Mouse (Mus musculus): Measurements from ENCODE around the gene Rbm7. TPM values are rescaled to one million over a fixed set of nuclear protein-coding genes. Genes with fewer than 3 reads are reported as not detected.
"Not testable (repeated sequence)": the region's sequence is repeated elsewhere in the genome, so short reads cannot be mapped to it uniquely, and the experiment has no call there.

Gene Rbm7
- polyA plus RNA-seq, 1 experiment from 2014 or later, result 126 TPM

DNA sequence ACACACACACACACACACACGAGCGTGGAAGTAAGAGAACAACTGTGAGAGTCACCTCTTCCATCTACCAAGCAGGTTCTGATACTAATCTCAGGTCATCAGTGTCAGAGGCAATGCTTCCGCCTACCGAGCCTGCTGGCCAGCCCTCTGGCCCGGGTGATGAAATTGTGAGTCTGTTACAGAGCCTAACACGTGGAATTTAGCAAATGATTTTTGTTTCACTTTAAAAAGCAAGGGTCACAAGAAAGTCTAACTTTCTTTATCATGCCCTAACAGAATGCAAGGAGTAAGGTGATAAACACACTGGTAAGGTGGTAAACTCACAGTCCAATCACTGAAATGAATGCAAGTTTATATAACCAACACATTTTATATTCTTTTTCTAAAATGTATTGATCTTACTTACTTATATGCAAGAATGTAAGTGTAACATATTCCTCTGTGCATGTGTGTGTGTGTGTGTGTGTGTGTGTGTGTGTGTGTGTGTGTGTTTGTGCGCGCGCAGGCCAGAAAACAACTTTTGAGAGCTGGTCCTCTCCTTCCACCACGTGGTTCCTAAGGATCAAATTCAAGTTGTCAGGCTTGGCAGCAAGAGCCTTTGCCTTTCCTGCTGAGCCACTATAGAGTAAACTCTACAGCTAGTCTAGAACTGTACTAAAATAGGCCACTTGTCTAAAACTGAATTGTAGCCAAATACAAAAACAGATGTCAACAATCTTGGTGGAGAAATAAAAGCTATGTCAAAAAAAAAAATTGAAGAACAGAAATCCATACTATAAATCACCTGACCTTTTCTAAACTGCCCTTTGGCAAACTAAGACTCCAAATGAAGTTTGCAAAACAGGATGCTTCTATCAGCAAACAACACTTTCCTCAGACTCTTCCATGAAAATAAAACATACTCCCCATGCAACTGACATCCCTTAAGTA, 18.6 kb downstream of the Rbm7 start:
- no peak overlapping the region for H3K9ac ChIP-seq (ENCODE audit: low read length)
- WGBS, result 93% methylated on average over 10 of the region's 10 CpGs

DNA sequence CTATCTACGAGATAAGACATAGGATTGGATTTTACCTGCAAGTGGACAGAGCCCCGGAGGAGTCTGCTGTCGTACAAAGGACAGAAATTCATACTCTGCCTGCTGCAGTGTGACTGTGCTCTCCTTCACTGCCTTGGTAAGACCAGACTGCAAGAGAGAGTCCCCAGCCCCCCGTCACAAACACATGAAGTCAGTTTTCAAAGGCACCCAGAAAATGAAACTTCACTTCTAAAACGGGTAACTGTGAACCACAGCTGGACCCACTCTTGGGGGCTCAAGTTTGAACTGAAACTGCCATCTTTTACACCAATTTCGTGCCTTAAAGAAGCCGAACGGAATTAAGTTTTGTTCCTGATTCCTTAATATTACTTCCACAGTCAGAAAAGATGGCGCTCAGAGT, 20.7 kb downstream of the Rbm7 start:
- Histone ChIP-seq H3K4me2 (ENCODE audit: low read depth, severe bottlenecking) (no peak overlapping the region), H3K36me3 (ENCODE audit: control insufficient read depth, insufficient read depth, low read length) (peaks cover 6% of the 10 kb centered on the region; the same call in 1 of the 2 replicates), H3K9me3 (ENCODE audit: control insufficient read depth, low read length) (no peaks in the 10 kb centered on the region), H3K27ac (replicated peaks; ENCODE audit: low read depth, low read length) (no peak overlapping the region), H3K9ac (ENCODE audit: low read length) (no peak overlapping the region), H3K4me3 (ENCODE audit: low read depth, low read length) (no peak overlapping the region), H3K4me1 (ENCODE audit: control insufficient read depth, insufficient read depth, low read length) (no peaks in the 10 kb centered on the region), H3K27me3 (ENCODE audit: control insufficient read depth, insufficient read depth, low read length) (no peaks in the 10 kb centered on the region)
- no peak for DNase-seq (ENCODE audit: low spot score)
- WGBS, result 92% methylated on average over 9 of the region's 9 CpGs
- no peak for ATAC-seq (ENCODE audit: insufficient number of reproducible peaks, low FRiP score, low TSS enrichment, low read depth)

More for the DNA sequence above, 18.6 kb downstream of the Rbm7 start:
- Histone ChIP-seq H3K4me1 (ENCODE audit: control insufficient read depth, insufficient read depth, low read length) (no peaks in the 10 kb centered on the region; the same call in 1 of the 2 replicates), H3K36me3 (ENCODE audit: control insufficient read depth, insufficient read depth, low read length) (peaks cover 6% of the 10 kb centered on the region; the same call in 1 of the 2 replicates), H3K27me3 (ENCODE audit: control insufficient read depth, insufficient read depth, low read length) (no peaks in the 10 kb centered on the region), H3K4me2 (ENCODE audit: low read depth, severe bottlenecking) (no peak overlapping the region), H3K9me3 (ENCODE audit: control insufficient read depth, low read length) (no peaks in the 10 kb centered on the region), H3K4me3 (ENCODE audit: low read depth, low read length) (no peak overlapping the region), H3K27ac (replicated peaks; ENCODE audit: low read depth, low read length) (no peak overlapping the region)
- no peak for ATAC-seq (ENCODE audit: insufficient number of reproducible peaks, low FRiP score, low TSS enrichment, low read depth)
- no peak for DNase-seq (ENCODE audit: low spot score)

DNA sequence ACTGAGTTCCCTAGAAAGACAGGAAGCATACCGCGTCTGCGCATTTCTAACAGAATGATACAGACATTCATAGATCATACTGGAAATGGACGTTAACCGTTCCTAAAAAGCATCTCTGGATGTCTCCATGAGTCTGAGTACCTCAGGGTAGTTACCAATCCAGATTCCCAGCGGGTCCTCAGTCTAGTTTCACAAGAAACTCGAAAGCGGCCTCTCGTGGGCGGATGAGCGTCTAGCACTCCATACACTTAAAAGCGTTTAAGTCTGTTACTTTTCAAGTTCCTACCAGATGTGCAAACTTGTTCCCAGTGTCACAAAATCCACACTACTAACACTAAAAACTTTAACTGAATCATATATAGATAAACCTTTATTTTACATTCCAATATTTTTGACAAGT, 22.0 kb downstream of the Rbm7 start:
- Histone ChIP-seq H3K36me3 (ENCODE audit: control insufficient read depth, insufficient read depth, low read length) (peaks cover 6% of the 10 kb centered on the region; the same call in 1 of the 2 replicates), H3K27me3 (ENCODE audit: control insufficient read depth, insufficient read depth, low read length) (no peaks in the 10 kb centered on the region), H3K4me2 (ENCODE audit: low read depth, severe bottlenecking) (no peak overlapping the region), H3K9ac (ENCODE audit: low read length) (no peak overlapping the region), H3K27ac (replicated peaks; ENCODE audit: low read depth, low read length) (no peak overlapping the region), H3K4me3 (ENCODE audit: low read depth, low read length) (no peak overlapping the region), H3K9me3 (ENCODE audit: control insufficient read depth, low read length) (no peaks in the 10 kb centered on the region), H3K4me1 (ENCODE audit: control insufficient read depth, insufficient read depth, low read length) (no peaks in the 10 kb centered on the region)
- ATAC-seq (ENCODE audit: insufficient number of reproducible peaks, low FRiP score, low TSS enrichment, low read depth) (no peak), DNase-seq (ENCODE audit: low spot score) (no peak)
- WGBS, result 96% methylated on average over 12 of the region's 12 CpGs

DNA sequence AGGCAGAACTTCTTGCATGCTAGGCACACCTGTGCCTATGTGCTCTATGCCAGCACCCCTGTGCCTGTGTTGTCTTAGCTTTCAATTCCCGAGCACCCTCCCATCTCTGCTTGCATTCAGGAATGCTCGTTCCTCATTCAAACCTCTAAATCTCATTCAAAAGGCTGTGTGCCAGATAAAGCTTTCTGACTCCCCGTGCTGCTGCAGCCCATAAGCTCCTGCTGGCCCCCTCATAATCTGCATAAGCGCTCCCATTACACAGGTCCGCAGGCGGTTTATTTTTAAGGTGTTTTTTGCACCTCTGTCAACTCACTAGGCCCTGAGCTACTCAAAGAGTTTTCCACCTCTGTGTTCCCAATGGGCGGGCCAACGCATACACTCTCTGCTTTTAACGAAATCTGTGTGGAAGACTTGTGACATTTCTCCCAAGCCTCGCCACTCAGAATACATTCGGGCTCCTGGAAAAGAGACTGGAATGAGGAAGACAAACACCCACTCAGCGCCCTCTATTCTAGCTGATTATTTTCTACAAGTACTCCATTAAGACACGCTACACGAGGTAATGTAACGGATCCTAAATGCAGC, 22.6 kb downstream of the Rbm7 start:
- no peak overlapping the region for H3K27ac ChIP-seq (replicated peaks; ENCODE audit: low read depth, low read length)
- H3K4me1 ChIP-seq (ENCODE audit: control insufficient read depth, insufficient read depth, low read length), result no peaks in the 10 kb centered on the region
- ATAC-seq (ENCODE audit: insufficient number of reproducible peaks, low FRiP score, low TSS enrichment, low read depth) (no peak), DNase-seq (ENCODE audit: low spot score) (no peak)
- no peaks in the 10 kb centered on the region for H3K27me3 ChIP-seq (ENCODE audit: control insufficient read depth, insufficient read depth, low read length)
- no peak overlapping the region for H3K9ac ChIP-seq (ENCODE audit: low read length)
- no peak overlapping the region for H3K4me3 ChIP-seq (ENCODE audit: low read depth, low read length)
- H3K4me2 ChIP-seq (ENCODE audit: low read depth, severe bottlenecking), result no peak overlapping the region
- no peaks in the 10 kb centered on the region for H3K9me3 ChIP-seq (ENCODE audit: control insufficient read depth, low read length)
- peaks cover 6% of the 10 kb centered on the region; the same call in 1 of the 2 replicates for H3K36me3 ChIP-seq (ENCODE audit: control insufficient read depth, insufficient read depth, low read length)
- WGBS, result 94% methylated on average over 15 of the region's 15 CpGs

DNA sequence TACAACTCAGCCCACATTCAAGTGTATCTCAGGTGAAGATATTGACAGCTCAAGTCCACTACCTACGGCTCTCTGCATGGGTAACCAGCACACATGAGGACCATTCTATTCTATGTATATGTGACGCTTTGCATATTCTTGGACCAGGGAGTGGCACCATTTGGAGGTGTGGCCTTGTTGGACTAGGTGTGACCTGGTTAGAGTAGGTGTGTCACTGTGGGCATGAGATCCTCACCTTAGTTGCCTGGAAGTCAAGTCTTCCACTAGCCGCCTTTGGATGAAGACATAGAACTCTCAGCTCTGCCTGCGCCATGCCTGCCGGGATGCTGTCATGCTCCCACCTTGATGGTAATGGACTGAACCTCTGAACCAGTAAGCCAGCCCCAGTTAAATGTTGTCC, 27.6 kb downstream of the Rbm7 start:
- H3K36me3 ChIP-seq (ENCODE audit: control insufficient read depth, insufficient read depth, low read length); H3K9ac ChIP-seq (ENCODE audit: low read length); H3K4me1 ChIP-seq (ENCODE audit: control insufficient read depth, insufficient read depth, low read length); H3K27ac ChIP-seq (replicated peaks; ENCODE audit: low read depth, low read length); ATAC-seq (ENCODE audit: insufficient number of reproducible peaks, low FRiP score, low TSS enrichment, low read depth); DNase-seq (ENCODE audit: low spot score); H3K4me2 ChIP-seq (ENCODE audit: low read depth, severe bottlenecking); H3K4me3 ChIP-seq (ENCODE audit: low read depth, low read length); H3K9me3 ChIP-seq (ENCODE audit: control insufficient read depth, low read length); H3K27me3 ChIP-seq (ENCODE audit: control insufficient read depth, insufficient read depth, low read length): not testable (repeated sequence)
- WGBS, result 96% methylated on average over 5 of the region's 5 CpGs

DNA sequence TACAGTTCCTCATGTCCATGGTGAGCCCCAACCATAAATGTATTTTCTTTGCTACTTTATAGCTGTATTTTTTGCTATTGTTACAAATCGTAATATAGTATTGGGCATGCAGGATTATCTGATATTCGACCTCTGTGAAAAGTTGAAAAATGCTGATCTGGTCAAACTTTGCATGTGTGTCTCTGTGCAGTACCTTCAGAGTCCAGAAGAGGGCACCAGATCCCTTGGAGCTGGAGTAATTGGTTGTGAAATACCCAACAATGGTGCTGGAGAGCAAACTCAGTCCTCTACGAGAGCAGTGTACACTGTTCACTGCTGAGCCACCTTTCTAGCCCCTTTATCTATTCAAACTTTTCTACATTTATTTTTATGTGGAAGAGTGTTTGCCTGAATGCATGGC, 28.3 kb downstream of the Rbm7 start:
- H3K27ac ChIP-seq (replicated peaks; ENCODE audit: low read depth, low read length), result no peak overlapping the region
- H3K27me3 ChIP-seq (ENCODE audit: control insufficient read depth, insufficient read depth, low read length), result no peaks in the 10 kb centered on the region
- 75% methylated on average over 3 of the region's 3 CpGs for WGBS
- no peak for ATAC-seq (ENCODE audit: insufficient number of reproducible peaks, low FRiP score, low TSS enrichment, low read depth)
- no peak overlapping the region for H3K4me2 ChIP-seq (ENCODE audit: low read depth, severe bottlenecking)
- H3K9me3 ChIP-seq (ENCODE audit: control insufficient read depth, low read length), result no peaks in the 10 kb centered on the region; the same call in 1 of the 2 replicates
- no peaks in the 10 kb centered on the region for H3K4me1 ChIP-seq (ENCODE audit: control insufficient read depth, insufficient read depth, low read length)
- DNase-seq (ENCODE audit: low spot score), result peak; percentile 81
- H3K9ac ChIP-seq (ENCODE audit: low read length), result no peak overlapping the region
- H3K36me3 ChIP-seq (ENCODE audit: control insufficient read depth, insufficient read depth, low read length), result no peaks in the 10 kb centered on the region
- H3K4me3 ChIP-seq (ENCODE audit: low read depth, low read length), result no peak overlapping the region

DNA sequence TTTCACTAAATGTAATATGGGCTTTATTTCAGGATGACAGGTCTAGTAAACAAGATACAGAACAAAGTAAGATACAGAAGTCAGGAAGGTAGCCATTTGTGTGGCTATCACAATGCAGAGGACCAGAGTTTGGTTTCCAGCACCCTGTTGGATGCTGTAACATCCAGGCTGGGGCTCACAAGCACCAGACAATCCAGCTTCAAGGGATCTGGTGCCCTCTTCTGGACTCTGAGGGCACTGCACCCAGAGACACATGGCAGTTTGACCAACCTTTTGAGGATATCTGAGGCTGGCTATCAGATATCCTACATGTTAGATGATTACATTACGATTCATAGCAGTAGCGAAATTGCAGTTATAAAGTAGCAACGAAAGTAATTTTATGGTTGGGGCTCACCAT, 29.4 kb downstream of the Rbm7 start:
- Histone ChIP-seq H3K4me1 (ENCODE audit: control insufficient read depth, insufficient read depth, low read length) (no peaks in the 10 kb centered on the region), H3K4me3 (ENCODE audit: low read depth, low read length) (no peak overlapping the region), H3K27me3 (ENCODE audit: control insufficient read depth, insufficient read depth, low read length) (no peaks in the 10 kb centered on the region), H3K9ac (ENCODE audit: low read length) (no peak overlapping the region), H3K36me3 (ENCODE audit: control insufficient read depth, insufficient read depth, low read length) (no peaks in the 10 kb centered on the region), H3K27ac (replicated peaks; ENCODE audit: low read depth, low read length) (no peak overlapping the region), H3K4me2 (ENCODE audit: low read depth, severe bottlenecking) (no peak overlapping the region), H3K9me3 (ENCODE audit: control insufficient read depth, low read length) (no peaks in the 10 kb centered on the region; the same call in 1 of the 2 replicates)
- WGBS, result 97% methylated on average over 3 of the region's 3 CpGs
- ATAC-seq (ENCODE audit: insufficient number of reproducible peaks, low FRiP score, low TSS enrichment, low read depth) (no peak), DNase-seq (ENCODE audit: low spot score) (no peak)

DNA sequence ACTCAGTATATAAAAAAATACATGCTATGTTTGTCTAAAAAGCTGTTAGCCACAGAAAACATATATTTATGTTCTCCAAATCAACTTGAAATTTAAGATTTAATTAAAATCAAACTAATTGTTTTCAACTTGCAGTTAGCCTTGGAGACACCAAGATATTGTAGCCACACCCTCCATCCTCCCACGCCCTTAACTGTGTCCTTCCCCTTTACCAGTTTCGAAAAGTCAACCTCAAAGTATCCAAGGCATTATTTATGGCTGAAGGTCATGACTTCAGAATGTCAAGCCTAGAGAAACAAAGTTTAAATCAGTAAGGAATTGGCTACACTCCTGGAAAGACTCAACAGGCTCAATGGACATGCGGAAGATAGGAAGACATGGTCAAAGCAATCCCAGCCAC, 33.6 kb downstream of the Rbm7 start:
- H3K4me2 ChIP-seq (ENCODE audit: low read depth, severe bottlenecking), result no peak overlapping the region
- 88% methylated on average over 3 of the region's 3 CpGs for WGBS
- H3K4me3 ChIP-seq (ENCODE audit: low read depth, low read length), result no peak overlapping the region
- no peaks in the 10 kb centered on the region for H3K27me3 ChIP-seq (ENCODE audit: control insufficient read depth, insufficient read depth, low read length)
- no peaks in the 10 kb centered on the region; the same call in 1 of the 2 replicates for H3K9me3 ChIP-seq (ENCODE audit: control insufficient read depth, low read length)
- H3K4me1 ChIP-seq (ENCODE audit: control insufficient read depth, insufficient read depth, low read length), result no peaks in the 10 kb centered on the region
- H3K36me3 ChIP-seq (ENCODE audit: control insufficient read depth, insufficient read depth, low read length), result no peaks in the 10 kb centered on the region
- ATAC-seq (ENCODE audit: insufficient number of reproducible peaks, low FRiP score, low TSS enrichment, low read depth) (no peak), DNase-seq (ENCODE audit: low spot score) (no peak)
- no peak overlapping the region for H3K9ac ChIP-seq (ENCODE audit: low read length)
- no peak overlapping the region for H3K27ac ChIP-seq (replicated peaks; ENCODE audit: low read depth, low read length)

Data from limb, embryonic 11.5 days (tissue).